In genomic region chr9:8003301-8004271, GRCm38 (mm10) we compare ENCODE assay signal across 8 mouse cellular contexts. TPM values are rescaled to one million over a fixed set of nuclear protein-coding genes. Genes with fewer than 3 reads are reported as not detected.
DNase-seq lines count a peak whose midpoint lies in the region; ATAC-seq and TF ChIP-seq lines count a peak whose summit lies in the region.

No protein-coding gene starts in this region.

- TF ChIP-seq POLR2A in cerebellum, adult 2 months (IDR thresholded peaks at IDR 0.05; ENCODE audit: borderline replicate concordance, insufficient read depth, low read length) = no peak

- peak overlapping the region; percentile 73 for H3K4me2 ChIP-seq in lung, postnatal 0 days (replicated peaks; ENCODE audit: low read depth, low read length)

- no peaks in the 10 kb centered on the region; the same call in 1 of the 2 replicates for H3K27me3 ChIP-seq in cerebellum, adult 2 months (ENCODE audit: control insufficient read depth, insufficient read depth, low read length)
- H3K27me3 ChIP-seq in lung, postnatal 0 days (replicated peaks; ENCODE audit: insufficient read depth, low read length) = no peaks in the 10 kb centered on the region

- no peaks in the 10 kb centered on the region for H3K36me3 ChIP-seq in lung, postnatal 0 days (ENCODE audit: insufficient read depth, low read length)

- H3K9ac ChIP-seq in lung, postnatal 0 days (replicated peaks; ENCODE audit: low read depth) = peak overlapping the region; percentile 97

- peak; percentile 52 for ATAC-seq in lung, postnatal 0 days

- TF ChIP-seq CTCF in cerebellum, adult 2 months (IDR thresholded peaks at IDR 0.05; ENCODE audit: borderline replicate concordance, insufficient read depth, low read depth, low read length) = no peak
- no peak for TF ChIP-seq CTCF in lung, postnatal 0 days (IDR thresholded peaks at IDR 0.05)

- DNase-seq in NIH3T3 (ENCODE audit: low read depth) (peak; percentile 80), MN1 (ENCODE audit: low spot score) (no peak)
- peak; percentile 27 to 43 for DNase-seq in cerebellum, adult 2 months
- peak; percentile 63 for DNase-seq in forelimb bud, embryonic 11.5 days (ENCODE audit: low read depth, low spot score)
- DNase-seq in heart, postnatal 4 days = peak; percentile 67
- DNase-seq in layer of hippocampus, adult 9-11 months = peak; percentile 11
- peak; percentile 78 for DNase-seq in lung, postnatal 0 days (ENCODE audit: low spot score)
- DNase-seq in retina, postnatal 7 days (ENCODE audit: low read depth, low spot score) = peak; percentile 24

- no peaks in the 10 kb centered on the region for H3K4me1 ChIP-seq in cerebellum, adult 2 months (ENCODE audit: control insufficient read depth, insufficient read depth, low read length)
- H3K4me1 ChIP-seq in lung, postnatal 0 days (ENCODE audit: insufficient read depth, low read depth, low read length) = no peaks in the 10 kb centered on the region

- no peak for TF ChIP-seq EP300 in lung, postnatal 0 days (IDR thresholded peaks at IDR 0.05)

- H3K4me3 ChIP-seq in cerebellum, adult 2 months (replicated peaks; ENCODE audit: insufficient read depth, low read depth, low read length) = peak overlapping the region; percentile 60
- peak overlapping the region; percentile 98 for H3K4me3 ChIP-seq in lung, postnatal 0 days (ENCODE audit: low read depth, low read length)

- WGBS in cerebellum, adult 2 months = under 1% methylated on average over 79 of the region's 82 CpGs
- WGBS in lung, postnatal 0 days = under 1% methylated on average over 58 of the region's 82 CpGs

- no peak overlapping the region for H3K27ac ChIP-seq in cerebellum, adult 2 months (ENCODE audit: insufficient read depth, low read length)
- H3K27ac ChIP-seq in lung, postnatal 0 days (ENCODE audit: low read length) = peak overlapping the region; percentile 98

- no peaks in the 10 kb centered on the region for H3K9me3 ChIP-seq in lung, postnatal 0 days (ENCODE audit: low read length)

RNA-seq across cellular contexts. Expression of gene Yap1, which starts 0.8 kb away (rescaled TPM):
- 8.5 and 10.0 TPM in 2 replicates for polyA plus RNA-seq in cerebellum, adult 2 months (2012; rRNA removed)
- total RNA-seq in heart, postnatal 4 days (2021) = 10 to 100 TPM; 64.7 to 69.2 TPM
- 17.0 and 19.0 TPM in 2 replicates for polyA plus RNA-seq in lung, postnatal 0 days (2015; fragmentation: Nextera tagmentation; extraction: Ambion mirVana)

RNA-seq across cellular contexts. Expression of gene Cfap300, which starts 39.0 kb away (rescaled TPM):
- 4.9 and 5.1 TPM in 2 replicates for polyA plus RNA-seq in cerebellum, adult 2 months (2012; rRNA removed)
- total RNA-seq in heart, postnatal 4 days (2021) = 1 to 10 TPM; 1.2 to 1.5 TPM
- polyA plus RNA-seq in lung, postnatal 0 days (2015; fragmentation: Nextera tagmentation; extraction: Ambion mirVana) = 5.1 and 6.5 TPM in 2 replicates
